8 mouse cellular contexts compared by ENCODE assay signal in genomic region chr2:164486258-164487114, GRCm38 (mm10). TPM values are rescaled to one million over a fixed set of nuclear protein-coding genes. Genes with fewer than 3 reads are reported as not detected.
DNase-seq lines count a peak whose midpoint lies in the region; ATAC-seq and TF ChIP-seq lines count a peak whose summit lies in the region.

No protein-coding gene starts in this region.

- peaks cover 9% of the 10 kb centered on the region for H3K36me3 ChIP-seq in forebrain, embryonic 10.5 days (replicated peaks)
- no peaks in the 10 kb centered on the region for H3K36me3 ChIP-seq in heart, embryonic 15.5 days
- no peaks in the 10 kb centered on the region for H3K36me3 ChIP-seq in liver, embryonic 11.5 days (ENCODE audit: control insufficient read depth, insufficient read depth, low read length)
- peaks cover 5% of the 10 kb centered on the region for H3K36me3 ChIP-seq in myocyte (ENCODE audit: control insufficient read depth, insufficient read depth)

- peak overlapping the region; percentile 97 for H3K4me2 ChIP-seq in heart, embryonic 15.5 days
- H3K4me2 ChIP-seq in liver, embryonic 11.5 days = peak overlapping the region; percentile 90
- H3K4me2 ChIP-seq in myocyte (ENCODE audit: low read depth) = peak overlapping the region; percentile 91

- no peaks in the 10 kb centered on the region for H3K79me2 ChIP-seq in myocyte (ENCODE audit: control insufficient read depth, insufficient read depth)

- peak overlapping the region; percentile 75 for H3K9ac ChIP-seq in heart, embryonic 15.5 days
- peak overlapping the region; percentile 61 for H3K9ac ChIP-seq in liver, embryonic 11.5 days (ENCODE audit: low read depth, low read length)

- peak; percentile 74 for DNase-seq in adrenal gland, postnatal 25 days
- peak; percentile 44 for DNase-seq in forebrain, embryonic 10.5 days (ENCODE audit: extremely low spot score, low spot score)
- DNase-seq in kidney, postnatal 14 days = peak; percentile 79
- DNase-seq in liver, embryonic 11.5 days (ENCODE audit: low spot score) = peak; percentile 52
- peak; percentile 75 for DNase-seq in urinary bladder, postnatal 14 days (ENCODE audit: low spot score)

- H3K27me3 ChIP-seq in forebrain, embryonic 10.5 days (ENCODE audit: poor library complexity, severe bottlenecking) = peaks cover 61% of the 10 kb centered on the region
- 0 out of 2 replicates have a peak, but pooled peaks cover 4% of the 10 kb centered on the region for H3K27me3 ChIP-seq in heart, embryonic 15.5 days
- H3K27me3 ChIP-seq in liver, embryonic 11.5 days (replicated peaks; ENCODE audit: control insufficient read depth, insufficient read depth, low read length) = peaks cover 34% of the 10 kb centered on the region
- H3K27me3 ChIP-seq in myocyte (ENCODE audit: control insufficient read depth, insufficient read depth, insufficient read length) = no peaks in the 10 kb centered on the region

- under 1% methylated on average over 90 of the region's 90 CpGs for WGBS in forebrain, embryonic 10.5 days
- WGBS in heart, embryonic 15.5 days = under 1% methylated on average over 84 of the region's 90 CpGs
- under 1% methylated on average over 68 of the region's 90 CpGs for WGBS in liver, embryonic 11.5 days

- peak overlapping the region; percentile 90 for H3K4me3 ChIP-seq in forebrain, embryonic 10.5 days
- peak overlapping the region; percentile 76 for H3K4me3 ChIP-seq in heart, embryonic 15.5 days
- H3K4me3 ChIP-seq in liver, embryonic 11.5 days (ENCODE audit: low read depth, low read length) = peak overlapping the region; percentile 71
- H3K4me3 ChIP-seq in myocyte = peak overlapping the region; percentile 51

- peak; percentile 29 for TF ChIP-seq POLR2A in myocyte (IDR thresholded peaks at IDR 0.05; ENCODE audit: insufficient read length, low read depth)

- peak overlapping the region; percentile 84 for H3K27ac ChIP-seq in forebrain, embryonic 10.5 days
- H3K27ac ChIP-seq in heart, embryonic 15.5 days = peak overlapping the region; percentile 51
- H3K27ac ChIP-seq in liver, embryonic 11.5 days (ENCODE audit: low read depth, low read length) = no peak overlapping the region

- H3K9me3 ChIP-seq in forebrain, embryonic 10.5 days = no peaks in the 10 kb centered on the region
- no peaks in the 10 kb centered on the region for H3K9me3 ChIP-seq in heart, embryonic 15.5 days (replicated peaks)
- H3K9me3 ChIP-seq in liver, embryonic 11.5 days (ENCODE audit: control insufficient read depth, low read length) = no peaks in the 10 kb centered on the region

- H3ac ChIP-seq in myocyte (ENCODE audit: control insufficient read depth, insufficient read length) = peak overlapping the region; percentile 64

- H3K4me1 ChIP-seq in forebrain, embryonic 10.5 days = peaks cover 22% of the 10 kb centered on the region
- H3K4me1 ChIP-seq in heart, embryonic 15.5 days (replicated peaks) = peaks cover 17% of the 10 kb centered on the region
- peaks cover 10% of the 10 kb centered on the region for H3K4me1 ChIP-seq in liver, embryonic 11.5 days (replicated peaks; ENCODE audit: control insufficient read depth, insufficient read depth, low read length)

- ATAC-seq in CD4-positive, CD25-positive, alpha-beta regulatory T cell, adult 4 months = peak; percentile 54
- peak; percentile 56 for ATAC-seq in heart, embryonic 15.5 days (replicated peaks; ENCODE audit: insufficient number of reproducible peaks, insufficient read depth, low FRiP score, low read depth)
- ATAC-seq in liver, embryonic 11.5 days (replicated peaks; ENCODE audit: low FRiP score) = no peak

TF ChIP-seq in myocyte, 11 proteins besides CTCF, POLR2A, EP300 and RAD21:
- TF ChIP-seq USF1 (IDR thresholded peaks at IDR 0.05; ENCODE audit: low read depth) (no peak), REST (IDR thresholded peaks at IDR 0.05; ENCODE audit: insufficient read depth, insufficient read length) (no peak), POLR2AphosphoS2 (IDR thresholded peaks at IDR 0.05; ENCODE audit: insufficient read length, low read depth) (peak; percentile 28), MYOG (IDR thresholded peaks at IDR 0.05; ENCODE audit: control insufficient read depth in 1 of 3, insufficient read depth in 1 of 3, insufficient read length in 2 of 3, low read depth in 2 of 3) (peak in 2 of 3 experiments; percentile 81 to 90), TCF3 (IDR thresholded peaks at IDR 0.05; ENCODE audit: insufficient read length, low read depth) (peak; percentile 66), MYOD1 (IDR thresholded peaks at IDR 0.05; ENCODE audit: control insufficient read depth in 1 of 3, insufficient read length in 2 of 3, low read depth in 2 of 3) (peak in 2 of 3 experiments; percentile 76 to 92)

RNA-seq across cellular contexts. Expression of gene Dbndd2, which starts 0.6 kb away (rescaled TPM):
- polyA plus RNA-seq in CD4-positive, CD25-positive, alpha-beta regulatory T cell, adult 4 months (2017; shearing (Covaris generic)) = 1 to 10 TPM; 3.7 to 4.5 TPM
- 6.3 and 6.4 TPM in 2 replicates for total RNA-seq in adrenal gland, postnatal 25 days (2021)
- 3.1 and 4.8 TPM in 2 replicates for polyA plus RNA-seq in forebrain, embryonic 10.5 days (2016; fragmentation: Nextera tagmentation; extraction: Ambion mirVana)
- polyA plus RNA-seq in heart, embryonic 15.5 days (2015; fragmentation: Nextera tagmentation; extraction: Ambion mirVana) = 8.6 and 16.5 TPM in 2 replicates
- polyA plus RNA-seq in liver, embryonic 11.5 days (2014; fragmentation: Nextera tagmentation; extraction: Ambion mirVana) = 2.1 TPM in 2 replicates
- polyA plus RNA-seq in myocyte (2012; fragmentation: generic; extraction: Trizol) = 16.4 TPM

RNA-seq across cellular contexts. Expression of gene Pigt, which starts 10.8 kb away (rescaled TPM):
- 10 to 100 TPM; 17.0 to 27.0 TPM for polyA plus RNA-seq in CD4-positive, CD25-positive, alpha-beta regulatory T cell, adult 4 months (2017; shearing (Covaris generic))
- 98.3 and 99.7 TPM in 2 replicates for total RNA-seq in adrenal gland, postnatal 25 days (2021)
- 38.5 and 42.0 TPM in 2 replicates for polyA plus RNA-seq in forebrain, embryonic 10.5 days (2016; fragmentation: Nextera tagmentation; extraction: Ambion mirVana)
- 42.1 and 54.1 TPM in 2 replicates for polyA plus RNA-seq in heart, embryonic 15.5 days (2015; fragmentation: Nextera tagmentation; extraction: Ambion mirVana)
- 52.1 and 58.7 TPM in 2 replicates for polyA plus RNA-seq in liver, embryonic 11.5 days (2014; fragmentation: Nextera tagmentation; extraction: Ambion mirVana)
- 79.2 TPM for polyA plus RNA-seq in myocyte (2012; fragmentation: generic; extraction: Trizol)

RNA-seq across cellular contexts. Expression of gene Trp53tg5, which starts 13.0 kb away (rescaled TPM):
- not detected for polyA plus RNA-seq in CD4-positive, CD25-positive, alpha-beta regulatory T cell, adult 4 months (2017; shearing (Covaris generic))
- not detected in 2 replicates for total RNA-seq in adrenal gland, postnatal 25 days (2021)
- polyA plus RNA-seq in forebrain, embryonic 10.5 days (2016; fragmentation: Nextera tagmentation; extraction: Ambion mirVana) = not detected in 2 replicates
- not detected in 2 replicates for polyA plus RNA-seq in heart, embryonic 15.5 days (2015; fragmentation: Nextera tagmentation; extraction: Ambion mirVana)
- not detected in 2 replicates for polyA plus RNA-seq in liver, embryonic 11.5 days (2014; fragmentation: Nextera tagmentation; extraction: Ambion mirVana)
- polyA plus RNA-seq in myocyte (2012; fragmentation: generic; extraction: Trizol) = not detected

RNA-seq across cellular contexts. Expression of gene Gm20458, which starts 25.7 kb away (rescaled TPM):
- polyA plus RNA-seq in CD4-positive, CD25-positive, alpha-beta regulatory T cell, adult 4 months (2017; shearing (Covaris generic)) = not detected
- 4.0 TPM in 1 of 2 replicates, not detected in the other for total RNA-seq in adrenal gland, postnatal 25 days (2021)
- 2.0 and 3.0 TPM in 2 replicates for polyA plus RNA-seq in forebrain, embryonic 10.5 days (2016; fragmentation: Nextera tagmentation; extraction: Ambion mirVana)
- 10.5 and 13.5 TPM in 2 replicates for polyA plus RNA-seq in heart, embryonic 15.5 days (2015; fragmentation: Nextera tagmentation; extraction: Ambion mirVana)
- 4.4 and 7.4 TPM in 2 replicates for polyA plus RNA-seq in liver, embryonic 11.5 days (2014; fragmentation: Nextera tagmentation; extraction: Ambion mirVana)
- polyA plus RNA-seq in myocyte (2012; fragmentation: generic; extraction: Trizol) = 31.6 TPM

RNA-seq across cellular contexts. Expression of gene Sys1, which starts 29.7 kb away (rescaled TPM):
- polyA plus RNA-seq in CD4-positive, CD25-positive, alpha-beta regulatory T cell, adult 4 months (2017; shearing (Covaris generic)) = 10 to 100 TPM in 1 of 2 experiments, 1 to 10 TPM in 1; 8.8 to 15.1 TPM
- 27.0 and 30.0 TPM in 2 replicates for total RNA-seq in adrenal gland, postnatal 25 days (2021)
- polyA plus RNA-seq in forebrain, embryonic 10.5 days (2016; fragmentation: Nextera tagmentation; extraction: Ambion mirVana) = 57.9 and 59.5 TPM in 2 replicates
- polyA plus RNA-seq in heart, embryonic 15.5 days (2015; fragmentation: Nextera tagmentation; extraction: Ambion mirVana) = 32.0 and 40.4 TPM in 2 replicates
- polyA plus RNA-seq in liver, embryonic 11.5 days (2014; fragmentation: Nextera tagmentation; extraction: Ambion mirVana) = 49.1 and 52.8 TPM in 2 replicates
- polyA plus RNA-seq in myocyte (2012; fragmentation: generic; extraction: Trizol) = 47.6 TPM
